Mouse (Mus musculus) embryonic facial prominence, embryonic 11.5 days (tissue): ENCODE measurements around the gene Cwc22. TPM values are rescaled to one million over a fixed set of nuclear protein-coding genes. Genes with fewer than 3 reads are reported as not detected.

Experiments used
- ATAC-seq: fragments of 200-750 bp; cut with Nextera tagmentation; replicated peaks from 2 replicates; pipeline ENCODE4 v1.8.0; 2017; ENCODE audit warnings: low read depth; ENCODE audit not compliant: insufficient number of reproducible peaks, low FRiP score, low TSS enrichment
- DNase-seq: peaks from one replicate; pipeline ENCODE4 v3.0.0-alpha.2; 2015; ENCODE audit warnings: low spot score
- H3K27ac ChIP-seq: fragments of 300-500 bp; sonication (generic); replicated peaks from 2 replicates; pipeline ENCODE4 v1.5.1; 2014; ENCODE audit warnings: mild to moderate bottlenecking, low read depth, low read length, control low read depth
- H3K27me3 ChIP-seq: fragments of 300-500 bp; sonication (generic); 2 replicates; pipeline ENCODE4 v1.6.1; 2014; ENCODE audit warnings: mild to moderate bottlenecking, low read length, moderate library complexity, mixed read lengths; ENCODE audit not compliant: control insufficient read depth, insufficient read depth
- H3K36me3 ChIP-seq: fragments of 300-500 bp; sonication (generic); replicated peaks from 2 replicates; pipeline ENCODE4 v1.6.1; 2014; ENCODE audit warnings: low read depth, mild to moderate bottlenecking, low read length, moderate library complexity, mixed read lengths; ENCODE audit not compliant: control insufficient read depth, insufficient read depth
- H3K4me1 ChIP-seq: fragments of 300-500 bp; sonication (generic); 2 replicates; pipeline ENCODE4 v1.6.1; 2014; ENCODE audit warnings: low read length, mixed read lengths; ENCODE audit not compliant: control insufficient read depth, insufficient read depth
- H3K4me2 ChIP-seq: fragments of 300-500 bp; sonication (generic); 2 replicates; pipeline ENCODE4 v1.6.1; 2014; ENCODE audit warnings: low read depth, mild to moderate bottlenecking, control low read depth, low read length, moderate library complexity
- H3K4me3 ChIP-seq: fragments of 300-500 bp; sonication (generic); 2 replicates; pipeline ENCODE4 v1.5.1; 2014; ENCODE audit warnings: low read depth, low read length, control low read depth
- H3K9ac ChIP-seq: fragments of 300-500 bp; sonication (generic); replicated peaks from 2 replicates; pipeline ENCODE4 v1.6.1; 2014; ENCODE audit warnings: mild to moderate bottlenecking, control low read depth, low read length
- H3K9me3 ChIP-seq: fragments of 300-500 bp; sonication (generic); replicated peaks from 2 replicates; pipeline ENCODE4 v1.6.1; 2016; ENCODE audit warnings: mild to moderate bottlenecking, low read length, inconsistent platforms, mixed read lengths; ENCODE audit not compliant: control insufficient read depth
- WGBS: fragments of 180-500 bp; shearing (Covaris S2); extraction: QIAGEN DNeasy Blood & Tissue Kit; methylation state at CpG from one replicate; pipeline ENCODE4 v1.1.7; 2014; 5-methylcytosine and 5-hydroxymethylcytosine counted together
- polyA plus RNA-seq: library from polyadenylated mRNA; unstranded; fragments of >200 nt; fragmentation: Nextera tagmentation; extraction: Ambion mirVana; gene quantifications from 2 replicates; pipeline ENCODE4 v1.2.1, GENCODE M21; 2014

Cwc22 gene
- polyA plus RNA-seq, 1 experiment from 2014 or later, result 41.5 TPM

DNA sequence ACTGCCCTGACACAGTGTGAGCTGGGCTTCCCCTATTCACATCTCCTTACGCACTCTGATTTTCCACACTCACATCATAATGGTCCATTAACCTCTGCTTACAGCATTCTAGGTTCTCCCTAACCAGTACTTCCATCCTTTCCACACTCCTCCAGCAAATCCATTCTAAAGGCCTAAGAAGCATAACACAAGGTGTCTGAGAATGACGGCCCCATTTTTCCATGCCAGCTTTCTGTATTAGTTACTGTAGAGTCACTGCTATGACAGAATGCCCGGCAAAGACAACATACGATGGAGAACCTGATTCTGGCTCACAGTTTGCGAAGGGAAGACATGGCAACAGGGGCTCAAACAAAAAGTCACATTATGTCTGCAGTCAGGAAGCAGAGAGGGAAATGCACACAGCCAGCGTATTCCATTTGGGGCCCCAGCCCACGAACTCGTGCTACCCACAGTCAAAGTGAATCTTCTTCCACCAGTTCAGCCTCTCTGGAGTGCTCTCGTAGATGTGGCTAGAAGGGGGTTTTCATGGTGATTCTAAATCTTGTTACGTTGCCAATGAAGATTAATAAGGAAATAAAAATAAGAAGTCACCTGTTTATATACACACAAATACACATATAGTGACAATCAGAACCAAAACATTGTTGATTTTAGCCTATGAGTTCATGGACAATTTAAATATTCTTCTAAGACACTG, 68.9 kb downstream of the Cwc22 start:
- no peak for ATAC-seq
- Histone ChIP-seq H3K36me3 (no peaks in the 10 kb centered on the region), H3K9me3 (no peaks in the 10 kb centered on the region), H3K27me3 (no peaks in the 10 kb centered on the region), H3K9ac (no peak overlapping the region), H3K4me1 (no peaks in the 10 kb centered on the region), H3K4me2 (no peak overlapping the region), H3K4me3 (no peak overlapping the region), H3K27ac (no peak overlapping the region)
- no peak for DNase-seq
- 92% methylated on average over 10 of the region's 10 CpGs for WGBS

DNA sequence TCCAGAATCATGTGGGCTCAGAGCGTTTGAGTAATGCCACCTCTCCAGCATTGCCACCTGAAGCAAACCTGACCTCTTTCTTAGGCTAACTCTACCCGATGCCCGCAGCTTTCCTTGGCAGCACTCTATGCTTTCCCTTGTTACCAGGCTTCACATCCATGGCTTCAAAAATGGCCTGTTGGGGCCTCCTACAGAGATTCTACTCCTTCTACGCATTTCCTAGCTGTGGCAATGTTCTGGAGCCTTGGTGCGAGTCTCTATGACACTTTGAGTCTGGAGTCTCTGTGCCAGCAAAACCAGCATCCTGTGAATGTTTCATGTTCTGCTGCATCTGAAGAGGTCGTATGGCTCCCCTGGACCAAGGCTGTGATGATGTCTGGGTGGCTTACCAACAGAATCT, 69.8 kb downstream of the Cwc22 start:
- ATAC-seq, result no peak
- Histone ChIP-seq H3K27me3 (no peaks in the 10 kb centered on the region), H3K9ac (no peak overlapping the region), H3K4me1 (no peaks in the 10 kb centered on the region), H3K27ac (no peak overlapping the region), H3K9me3 (no peaks in the 10 kb centered on the region), H3K36me3 (no peaks in the 10 kb centered on the region), H3K4me2 (no peak overlapping the region), H3K4me3 (no peak overlapping the region)
- DNase-seq, result no peak
- WGBS, result 88% methylated on average over 6 of the region's 6 CpGs

DNA sequence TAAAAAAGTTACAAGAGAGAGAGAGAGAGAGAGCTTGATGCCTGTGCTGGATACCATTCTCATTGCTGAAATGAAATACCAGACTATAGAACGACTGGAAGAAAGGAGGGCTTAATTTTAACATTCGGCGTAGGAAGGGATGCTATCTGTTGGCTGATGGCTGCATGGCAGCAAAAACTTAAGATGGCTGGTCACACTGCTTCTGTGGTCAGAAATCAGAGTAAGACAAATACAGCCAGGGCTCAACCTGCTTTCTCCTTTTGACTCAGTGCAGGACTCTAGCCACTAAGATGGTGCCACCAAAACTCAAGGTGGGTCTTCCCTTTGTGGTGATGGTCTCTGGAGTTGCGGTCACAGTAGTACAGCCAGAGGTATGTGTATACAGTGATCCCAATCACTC, 70.7 kb downstream of the Cwc22 start:
- no peak overlapping the region for H3K27ac ChIP-seq
- no peaks in the 10 kb centered on the region for H3K36me3 ChIP-seq
- no peak overlapping the region for H3K4me2 ChIP-seq
- 89% methylated on average over 4 of the region's 4 CpGs for WGBS
- no peak overlapping the region for H3K4me3 ChIP-seq
- H3K4me1 ChIP-seq, result no peaks in the 10 kb centered on the region
- no peak overlapping the region for H3K9ac ChIP-seq
- H3K27me3 ChIP-seq, result no peaks in the 10 kb centered on the region
- no peaks in the 10 kb centered on the region for H3K9me3 ChIP-seq
- ATAC-seq (no peak), DNase-seq (no peak)

DNA sequence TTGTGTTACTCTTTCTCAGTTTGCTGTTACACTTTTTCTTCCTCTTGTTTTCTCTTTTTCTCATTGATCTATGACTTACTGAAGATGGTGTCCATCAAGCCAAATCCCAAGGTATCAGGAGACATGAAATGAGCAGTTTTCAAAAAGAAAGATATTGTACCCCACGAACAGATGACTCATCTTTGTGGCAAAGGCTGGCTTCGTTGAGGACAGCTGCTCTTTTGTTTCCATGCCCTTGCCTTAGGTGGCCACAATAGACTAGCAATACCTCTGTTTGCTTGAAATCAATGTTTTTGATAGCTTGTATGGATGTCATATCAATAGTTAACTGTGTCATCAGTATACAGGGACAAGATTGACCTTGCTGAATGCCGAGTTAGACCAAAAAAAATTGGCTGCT, 71.5 kb downstream of the Cwc22 start:
- no peaks in the 10 kb centered on the region for H3K9me3 ChIP-seq
- no peak overlapping the region for H3K9ac ChIP-seq
- H3K4me3 ChIP-seq, result no peak overlapping the region
- H3K27me3 ChIP-seq, result no peaks in the 10 kb centered on the region
- no peak overlapping the region for H3K4me2 ChIP-seq
- WGBS, result 80% methylated on average over 3 of the region's 3 CpGs
- no peak for DNase-seq
- H3K4me1 ChIP-seq, result no peaks in the 10 kb centered on the region
- no peaks in the 10 kb centered on the region for H3K36me3 ChIP-seq
- H3K27ac ChIP-seq, result no peak overlapping the region
- no peak for ATAC-seq

DNA sequence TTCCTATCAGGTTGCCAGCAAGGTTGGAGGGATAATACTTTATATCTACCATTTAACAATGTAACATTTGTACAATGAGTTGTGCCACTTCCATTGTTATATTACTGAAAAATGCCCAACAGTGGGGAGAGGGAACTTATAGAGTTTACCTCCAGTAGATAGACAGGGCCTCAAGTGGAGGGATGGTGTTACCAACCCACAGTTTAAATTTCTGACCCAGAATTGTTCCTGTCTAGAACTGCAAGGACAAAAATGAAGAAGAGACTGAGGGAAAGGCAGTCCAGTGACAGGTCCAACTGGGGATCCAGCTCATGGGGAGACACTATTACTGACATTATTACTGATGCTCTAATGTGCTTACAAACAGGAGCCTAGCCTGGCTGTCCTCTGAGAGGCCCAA, 72.4 kb downstream of the Cwc22 start:
- Histone ChIP-seq H3K27me3 (no peaks in the 10 kb centered on the region), H3K4me1 (no peaks in the 10 kb centered on the region), H3K4me2 (no peak overlapping the region), H3K36me3 (no peaks in the 10 kb centered on the region), H3K9ac (no peak overlapping the region), H3K27ac (no peak overlapping the region), H3K4me3 (no peak overlapping the region), H3K9me3 (no peaks in the 10 kb centered on the region)
- DNase-seq, result no peak
- no peak for ATAC-seq

DNA sequence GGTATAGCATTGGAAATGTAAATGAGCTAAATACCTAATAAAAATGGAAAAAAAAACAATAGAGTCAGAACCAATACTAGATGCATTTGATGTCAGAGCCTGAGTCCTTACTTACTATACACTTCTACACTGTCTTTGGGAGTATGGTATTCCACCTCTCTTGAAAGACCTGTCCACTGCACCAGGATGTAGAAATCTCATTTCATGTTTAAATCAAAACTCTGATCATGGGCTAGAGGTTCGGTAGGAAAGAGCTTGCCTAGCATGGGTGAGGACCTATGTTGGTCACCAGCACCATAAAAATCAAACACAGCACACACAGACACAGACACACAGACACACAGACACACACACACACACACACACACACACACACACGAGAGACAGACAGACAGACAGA, 73.5 kb downstream of the Cwc22 start:
- no peak for ATAC-seq
- Histone ChIP-seq H3K4me2 (no peak overlapping the region), H3K4me1 (no peaks in the 10 kb centered on the region), H3K27ac (no peak overlapping the region), H3K4me3 (no peak overlapping the region), H3K36me3 (no peaks in the 10 kb centered on the region), H3K27me3 (no peaks in the 10 kb centered on the region), H3K9me3 (no peaks in the 10 kb centered on the region), H3K9ac (no peak overlapping the region)
- no peak for DNase-seq
- 80% methylated on average over 2 of the region's 2 CpGs for WGBS

DNA sequence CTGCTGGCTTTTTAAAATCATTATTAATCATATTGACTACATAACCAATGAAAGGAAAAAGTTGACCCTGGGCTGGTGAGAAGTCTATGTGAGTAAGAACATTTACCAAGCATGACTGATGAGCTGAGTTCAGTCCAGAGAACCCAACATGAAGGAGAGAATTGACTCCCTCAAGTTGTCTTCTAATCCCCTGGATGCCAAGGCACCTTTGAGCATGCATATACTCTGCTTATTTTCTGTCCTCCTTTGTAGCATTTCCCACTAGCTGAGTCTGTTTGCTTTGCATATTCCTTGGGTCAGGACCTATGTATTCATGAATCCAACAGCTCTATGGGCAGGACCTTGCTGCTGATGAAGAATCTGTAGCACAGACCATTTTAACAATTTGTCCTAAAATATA, 75.0 kb downstream of the Cwc22 start:
- Histone ChIP-seq H3K9me3 (no peaks in the 10 kb centered on the region), H3K36me3 (no peaks in the 10 kb centered on the region)

DNA sequence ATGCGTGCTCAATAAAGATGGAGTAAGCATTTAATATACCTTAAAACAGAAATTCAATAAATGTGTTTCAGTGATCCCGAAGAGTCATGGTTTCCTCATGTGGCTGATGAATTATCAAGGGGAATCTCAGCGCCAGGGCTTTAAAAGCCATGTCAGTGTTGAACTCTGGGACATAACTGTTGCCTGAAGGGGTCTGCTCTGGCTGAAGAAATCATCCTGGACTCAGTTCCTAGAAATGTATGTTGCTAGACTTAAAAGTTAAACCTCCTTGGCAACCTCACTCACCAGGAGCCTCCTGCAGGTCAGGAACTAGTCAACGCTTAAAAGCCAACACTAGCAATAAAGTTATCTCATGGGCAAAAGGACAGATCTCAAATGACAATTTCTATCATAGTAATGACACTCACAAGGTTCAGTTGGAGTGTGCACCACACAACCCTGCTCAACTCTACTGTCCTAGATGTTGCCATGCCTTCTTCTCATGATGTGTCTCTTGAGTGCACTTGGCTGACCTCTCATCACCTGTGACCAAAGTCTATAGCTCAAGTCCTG, 76.4 kb downstream of the Cwc22 start:
- Histone ChIP-seq H3K27ac (no peak overlapping the region), H3K9me3 (no peaks in the 10 kb centered on the region), H3K27me3 (no peaks in the 10 kb centered on the region), H3K36me3 (no peaks in the 10 kb centered on the region), H3K4me1 (no peaks in the 10 kb centered on the region), H3K9ac (no peak overlapping the region), H3K4me3 (no peak overlapping the region), H3K4me2 (no peak overlapping the region)
- WGBS, result 88% methylated on average over 4 of the region's 4 CpGs
- DNase-seq, result no peak
- ATAC-seq, result no peak

More for the DNA sequence above, 75.0 kb downstream of the Cwc22 start:
- Histone ChIP-seq H3K4me1 (no peaks in the 10 kb centered on the region), H3K27ac (no peak overlapping the region), H3K4me3 (no peak overlapping the region), H3K9ac (no peak overlapping the region), H3K4me2 (no peak overlapping the region), H3K27me3 (no peaks in the 10 kb centered on the region)
- ATAC-seq (no peak), DNase-seq (no peak)
